Mouse (Mus musculus): ENCODE results near the gene Ints1.

GRCm38 (mm10) chr5:139818801-139819200, 43.3 kb upstream of the Ints1 start:
- TF ChIP-seq CTCF (IDR thresholded peaks at IDR 0.05; ENCODE audit: low read depth) (peak; percentile 81), EP300 (optimal IDR thresholded peaks at IDR 0.05) (no peak)

All from stomach, postnatal 0 days (tissue).